Mouse (Mus musculus): ENCODE results near the gene Tmbim1.

The Tmbim1 gene

GRCm38 (mm10) chr1:74295456-74296171 lies 9.8 kb downstream of the Tmbim1 start:
- no peak for DNase-seq (ENCODE audit: low read depth in 2 of 2, low spot score in 2 of 2)

- DNase-seq (ENCODE audit: low read depth in 2 of 2, low spot score in 2 of 2): no peak
Measured at GRCm38 (mm10) chr1:74294733-74295455, 10.5 kb downstream of the Tmbim1 start.

GRCm38 (mm10) chr1:74294090-74294643 lies 11.3 kb downstream of the Tmbim1 start:
- DNase-seq (ENCODE audit: low read depth in 2 of 2, low spot score in 2 of 2): no peak

GRCm38 (mm10) chr1:74293306-74293960 lies 12.0 kb downstream of the Tmbim1 start:
- no peak for DNase-seq (ENCODE audit: low read depth in 2 of 2, low spot score in 2 of 2)

GRCm38 (mm10) chr1:74292331-74293020 lies 12.9 kb downstream of the Tmbim1 start:
- DNase-seq (ENCODE audit: low read depth in 2 of 2, low spot score in 2 of 2): no peak

- DNase-seq (ENCODE audit: low read depth in 2 of 2, low spot score in 2 of 2): no peak
Measured at GRCm38 (mm10) chr1:74290141-74290540, 15.3 kb downstream of the Tmbim1 start.

- DNase-seq (ENCODE audit: low read depth in 2 of 2, low spot score in 2 of 2): no peak
Measured at GRCm38 (mm10) chr1:74289740-74290139, 15.7 kb downstream of the Tmbim1 start.

- no peak for DNase-seq (ENCODE audit: low read depth in 2 of 2, low spot score in 2 of 2)
Measured at GRCm38 (mm10) chr1:74289248-74289647, 16.2 kb downstream of the Tmbim1 start.

GRCm38 (mm10) chr1:74288327-74288726 lies 17.1 kb downstream of the Tmbim1 start:
- no peak for DNase-seq (ENCODE audit: low read depth in 2 of 2, low spot score in 2 of 2)

GRCm38 (mm10) chr1:74286869-74287607 lies 18.4 kb downstream of the Tmbim1 start:
- DNase-seq (ENCODE audit: low read depth in 2 of 2, low spot score in 2 of 2): peak in 1 of 2 experiments; percentile 18

GRCm38 (mm10) chr1:74285212-74286010 lies 20.0 kb downstream of the Tmbim1 start:
- no peak for DNase-seq (ENCODE audit: low read depth in 2 of 2, low spot score in 2 of 2)

- peak; percentile 100 for DNase-seq (ENCODE audit: low read depth in 2 of 2, low spot score in 2 of 2)
Measured at GRCm38 (mm10) chr1:74284543-74285160, 20.8 kb downstream of the Tmbim1 start, which contains the start of the genes Aamp and Pnkd. TSS of gene Aamp (minus strand) at chr1:74284738. TSS of gene Pnkd (plus strand) at chr1:74284930.

GRCm38 (mm10) chr1:74283686-74284463 lies 21.5 kb downstream of the Tmbim1 start:
- peak; percentile 23 to 31 for DNase-seq (ENCODE audit: low read depth in 2 of 2, low spot score in 2 of 2)

- DNase-seq (ENCODE audit: low read depth in 2 of 2, low spot score in 2 of 2): no peak
Measured at GRCm38 (mm10) chr1:74282896-74283625, 22.4 kb downstream of the Tmbim1 start.

GRCm38 (mm10) chr1:74281886-74282285 lies 23.5 kb downstream of the Tmbim1 start:
- no peak for DNase-seq (ENCODE audit: low read depth in 2 of 2, low spot score in 2 of 2)

GRCm38 (mm10) chr1:74281372-74281771 lies 24.1 kb downstream of the Tmbim1 start:
- no peak for DNase-seq (ENCODE audit: low read depth in 2 of 2, low spot score in 2 of 2)

GRCm38 (mm10) chr1:74280591-74281325 lies 24.7 kb downstream of the Tmbim1 start:
- no peak for DNase-seq (ENCODE audit: low read depth in 2 of 2, low spot score in 2 of 2)

All from CD8-positive naive resting alpha-beta T cell, adult 2 months (primary cell).